Mouse (Mus musculus): ENCODE results near the gene AC161166.1. TPM values are rescaled to one million over a fixed set of nuclear protein-coding genes. Genes with fewer than 3 reads are reported as not detected.

AC161166.1 gene
- total and polyA plus RNA-seq, 3 experiments = 0.22 TPM; not detected in 2

- Histone ChIP-seq H3K36me3 (replicated peaks) (peaks cover 8% of the 10 kb centered on the region), H3K4me1 (ENCODE audit: insufficient read depth, low read depth, low read length) (peaks cover 31% of the 10 kb centered on the region), H3K27me3 (ENCODE audit: insufficient read depth, low read length) (peaks cover 30% of the 10 kb centered on the region), H3K9me3 (replicated peaks) (peaks cover 4% of the 10 kb centered on the region; the same call in 1 of the 2 replicates), H3K4me3 (ENCODE audit: low read depth, low read length) (no peak overlapping the region)
- TF ChIP-seq GATA2 (IDR thresholded peaks at IDR 0.05; ENCODE audit: borderline replicate concordance, low read depth, low read length) (no peak), TAL1 (conservative IDR thresholded peaks at IDR 0.05; ENCODE audit: low read depth, low read length) (no peak), POLR2AphosphoS5 (IDR thresholded peaks at IDR 0.05; ENCODE audit: insufficient replicate concordance, low read depth, low read length) (no peak), CTCF (IDR thresholded peaks at IDR 0.05; ENCODE audit: low read depth, low read length) (no peak), GATA1 (IDR thresholded peaks at IDR 0.05; ENCODE audit: borderline replicate concordance, low read length) (no peak)
- DNase-seq (ENCODE audit: low spot score) = no peak
- ATAC-seq (ENCODE audit: extremely low read depth, insufficient number of reproducible peaks, low FRiP score, poor library complexity, severe bottlenecking) = no peak
These were observed 10.8 kb downstream of the AC161166.1 start for GRCm38 (mm10) chr7:24501492-24501891.

- peaks cover 8% of the 10 kb centered on the region for H3K36me3 ChIP-seq (replicated peaks)
- DNase-seq (ENCODE audit: low spot score) (no peak), ATAC-seq (ENCODE audit: extremely low read depth, insufficient number of reproducible peaks, low FRiP score, poor library complexity, severe bottlenecking) (no peak)
- H3K9me3 ChIP-seq (replicated peaks) = peaks cover 4% of the 10 kb centered on the region; the same call in 1 of the 2 replicates
- H3K4me3 ChIP-seq (ENCODE audit: low read depth, low read length) = no peak overlapping the region
- no peak for TF ChIP-seq POLR2AphosphoS5 (IDR thresholded peaks at IDR 0.05; ENCODE audit: insufficient replicate concordance, low read depth, low read length)
- TF ChIP-seq CTCF (IDR thresholded peaks at IDR 0.05; ENCODE audit: low read depth, low read length) = peak; percentile 39
- H3K4me1 ChIP-seq (ENCODE audit: insufficient read depth, low read depth, low read length) = peaks cover 25% of the 10 kb centered on the region
- peaks cover 30% of the 10 kb centered on the region for H3K27me3 ChIP-seq (ENCODE audit: insufficient read depth, low read length)
These were observed 11.3 kb downstream of the AC161166.1 start for GRCm38 (mm10) chr7:24500929-24501328.

DNA sequence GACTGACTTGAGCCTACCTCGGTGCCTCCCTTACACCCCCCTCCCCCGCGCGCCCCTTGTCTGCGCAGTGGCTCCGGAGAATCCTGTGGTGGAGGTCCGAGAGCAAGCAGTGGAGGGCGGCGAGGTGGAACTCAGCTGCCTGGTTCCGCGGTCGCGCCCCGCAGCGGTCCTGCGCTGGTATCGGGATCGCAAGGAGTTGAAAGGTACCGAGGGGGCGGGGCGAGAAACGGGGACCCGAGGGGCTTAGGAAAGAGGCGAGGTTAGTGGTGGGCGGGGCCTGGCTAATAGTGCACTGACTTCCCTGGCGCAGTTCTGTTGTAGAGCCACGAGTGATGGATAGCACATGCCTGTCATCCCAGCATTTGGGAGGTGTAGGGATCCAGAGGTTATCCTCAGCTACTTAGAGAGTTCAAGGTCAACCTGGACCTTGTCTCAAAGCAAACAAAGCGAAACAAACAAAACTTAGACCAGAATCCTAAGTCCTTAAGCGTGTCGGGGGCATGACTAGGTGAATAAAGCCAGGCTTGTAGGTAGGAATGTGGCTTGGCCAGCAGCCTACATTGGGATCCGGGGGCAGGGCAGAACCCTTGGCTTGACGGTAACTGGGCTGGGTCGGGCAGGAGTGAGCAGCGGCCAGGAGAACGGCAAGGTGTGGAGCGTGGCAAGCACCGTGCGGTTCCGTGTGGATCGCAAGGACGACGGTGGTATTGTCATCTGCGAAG lies 12.2 kb downstream of the AC161166.1 start:
- DNase-seq (ENCODE audit: low spot score) = no peak
- 0 out of 2 replicates have a peak overlapping the region, but pooled peaks have one; percentile 13 for H3K4me3 ChIP-seq (ENCODE audit: low read depth, low read length)
- H3K9me3 ChIP-seq (replicated peaks) = peaks cover 4% of the 10 kb centered on the region; the same call in 1 of the 2 replicates
- peaks cover 30% of the 10 kb centered on the region for H3K27me3 ChIP-seq (ENCODE audit: insufficient read depth, low read length)
- H3K36me3 ChIP-seq (replicated peaks) = no peaks in the 10 kb centered on the region
- ATAC-seq (ENCODE audit: extremely low read depth, insufficient number of reproducible peaks, low FRiP score, poor library complexity, severe bottlenecking) = no peak
- no peak for TF ChIP-seq CTCF (IDR thresholded peaks at IDR 0.05; ENCODE audit: low read depth, low read length)
- TF ChIP-seq GATA1 (IDR thresholded peaks at IDR 0.05; ENCODE audit: borderline replicate concordance, low read length) = no peak
- TF ChIP-seq POLR2AphosphoS5 (IDR thresholded peaks at IDR 0.05; ENCODE audit: insufficient replicate concordance, low read depth, low read length) = no peak
- TF ChIP-seq GATA2 (IDR thresholded peaks at IDR 0.05; ENCODE audit: borderline replicate concordance, low read depth, low read length) = no peak
- no peak for TF ChIP-seq TAL1 (conservative IDR thresholded peaks at IDR 0.05; ENCODE audit: low read depth, low read length)
- peaks cover 17% of the 10 kb centered on the region for H3K4me1 ChIP-seq (ENCODE audit: insufficient read depth, low read depth, low read length)

- no peaks in the 10 kb centered on the region for H3K9me3 ChIP-seq (replicated peaks)
- H3K27me3 ChIP-seq (ENCODE audit: insufficient read depth, low read length) = peaks cover 63% of the 10 kb centered on the region
- H3K4me1 ChIP-seq (ENCODE audit: insufficient read depth, low read depth, low read length) = no peaks in the 10 kb centered on the region
- ATAC-seq (ENCODE audit: extremely low read depth, insufficient number of reproducible peaks, low FRiP score, poor library complexity, severe bottlenecking) (no peak), DNase-seq (ENCODE audit: low spot score) (no peak)
- no peak overlapping the region for H3K4me3 ChIP-seq (ENCODE audit: low read depth, low read length)
- no peak for TF ChIP-seq GATA1 (IDR thresholded peaks at IDR 0.05; ENCODE audit: borderline replicate concordance, low read length)
- no peak for TF ChIP-seq POLR2AphosphoS5 (IDR thresholded peaks at IDR 0.05; ENCODE audit: insufficient replicate concordance, low read depth, low read length)
- TF ChIP-seq GATA2 (IDR thresholded peaks at IDR 0.05; ENCODE audit: borderline replicate concordance, low read depth, low read length) = no peak
- TF ChIP-seq TAL1 (conservative IDR thresholded peaks at IDR 0.05; ENCODE audit: low read depth, low read length) = no peak
- no peak for TF ChIP-seq CTCF (IDR thresholded peaks at IDR 0.05; ENCODE audit: low read depth, low read length)
- H3K36me3 ChIP-seq (replicated peaks) = no peaks in the 10 kb centered on the region
These were observed 24.0 kb downstream of the AC161166.1 start for GRCm38 (mm10) chr7:24488303-24488702.

DNA sequence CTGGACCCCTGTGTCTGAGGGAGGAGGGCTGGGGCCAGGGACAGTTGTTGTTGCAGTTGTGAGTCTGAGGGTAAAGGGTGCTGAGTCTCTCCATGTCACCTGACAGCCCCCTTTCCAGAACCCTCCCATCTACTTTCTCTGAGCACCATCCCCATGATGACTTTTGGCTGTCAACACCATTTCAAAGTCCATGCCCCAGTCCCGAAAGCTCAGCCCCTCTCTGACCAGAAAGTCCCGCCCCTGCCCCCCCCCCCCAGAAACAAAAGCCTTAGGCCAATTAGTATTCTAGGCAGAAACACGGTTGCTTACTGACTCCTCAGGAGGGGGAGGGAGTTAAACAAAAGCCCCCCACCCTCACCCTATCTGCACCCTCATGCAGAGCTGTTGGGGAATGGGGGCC lies 24.9 kb downstream of the AC161166.1 start:
- Histone ChIP-seq H3K9me3 (replicated peaks) (no peaks in the 10 kb centered on the region), H3K4me1 (ENCODE audit: insufficient read depth, low read depth, low read length) (no peaks in the 10 kb centered on the region), H3K27me3 (ENCODE audit: insufficient read depth, low read length) (peaks cover 68% of the 10 kb centered on the region), H3K4me3 (ENCODE audit: low read depth, low read length) (no peak overlapping the region), H3K36me3 (replicated peaks) (no peaks in the 10 kb centered on the region)
- no peak for ATAC-seq (ENCODE audit: extremely low read depth, insufficient number of reproducible peaks, low FRiP score, poor library complexity, severe bottlenecking)
- DNase-seq (ENCODE audit: low spot score) = no peak
- TF ChIP-seq CTCF (IDR thresholded peaks at IDR 0.05; ENCODE audit: low read depth, low read length) = no peak
- TF ChIP-seq POLR2AphosphoS5 (IDR thresholded peaks at IDR 0.05; ENCODE audit: insufficient replicate concordance, low read depth, low read length) = no peak
- TF ChIP-seq TAL1 (conservative IDR thresholded peaks at IDR 0.05; ENCODE audit: low read depth, low read length) = no peak
- no peak for TF ChIP-seq GATA2 (IDR thresholded peaks at IDR 0.05; ENCODE audit: borderline replicate concordance, low read depth, low read length)
- no peak for TF ChIP-seq GATA1 (IDR thresholded peaks at IDR 0.05; ENCODE audit: borderline replicate concordance, low read length)

DNA sequence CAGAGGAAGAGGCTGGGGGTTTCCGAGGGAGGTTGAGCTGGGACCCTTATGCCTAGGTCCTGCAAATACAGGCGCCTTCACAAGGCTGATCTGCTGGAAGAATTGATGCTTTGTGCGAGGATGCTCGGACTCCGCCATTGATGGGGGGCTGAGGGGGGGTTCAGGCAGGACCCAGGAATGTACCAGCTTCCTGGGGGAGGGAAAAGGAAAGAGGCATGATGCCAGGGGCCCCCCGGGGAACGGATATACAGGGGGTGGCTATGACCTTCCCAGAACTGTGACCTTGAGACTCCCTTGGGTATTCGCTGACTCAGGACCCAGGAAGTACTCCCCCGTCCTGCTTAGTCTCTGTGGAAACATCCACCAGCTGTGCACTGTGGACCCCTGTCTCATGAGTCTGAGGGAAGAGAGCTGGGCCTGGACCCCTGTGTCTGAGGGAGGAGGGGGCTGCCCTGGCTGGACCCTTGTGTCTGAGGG lies 25.6 kb downstream of the AC161166.1 start:
- ATAC-seq (ENCODE audit: extremely low read depth, insufficient number of reproducible peaks, low FRiP score, poor library complexity, severe bottlenecking) = no peak
- H3K27me3 ChIP-seq (ENCODE audit: insufficient read depth, low read length) = peaks cover 69% of the 10 kb centered on the region

More for the DNA sequence above, 25.6 kb downstream of the AC161166.1 start:
- H3K36me3 ChIP-seq (replicated peaks) = no peaks in the 10 kb centered on the region
- H3K4me3 ChIP-seq (ENCODE audit: low read depth, low read length) = no peak overlapping the region
- no peak for TF ChIP-seq CTCF (IDR thresholded peaks at IDR 0.05; ENCODE audit: low read depth, low read length)
- no peak for TF ChIP-seq GATA2 (IDR thresholded peaks at IDR 0.05; ENCODE audit: borderline replicate concordance, low read depth, low read length)
- TF ChIP-seq POLR2AphosphoS5 (IDR thresholded peaks at IDR 0.05; ENCODE audit: insufficient replicate concordance, low read depth, low read length) = no peak
- no peak for TF ChIP-seq TAL1 (conservative IDR thresholded peaks at IDR 0.05; ENCODE audit: low read depth, low read length)
- no peak for TF ChIP-seq GATA1 (IDR thresholded peaks at IDR 0.05; ENCODE audit: borderline replicate concordance, low read length)
- H3K9me3 ChIP-seq (replicated peaks) = 0 out of 2 replicates have a peak, but pooled peaks cover 1% of the 10 kb centered on the region
- peaks cover 2% of the 10 kb centered on the region for H3K4me1 ChIP-seq (ENCODE audit: insufficient read depth, low read depth, low read length)
- no peak for DNase-seq (ENCODE audit: low spot score)

All from G1E (cell line).